Mouse (Mus musculus) frontal cortex, postnatal 14 days (tissue): ENCODE data around the gene Zfp523.

Experiments used
- DNase-seq, 2 experiments: peaks; one replicate each; pipeline ENCODE4 v3.0.0; 2022; ENCODE audit warnings: low spot score in 2 of 2

Zfp523 gene

GRCm38 (mm10) chr17:28242296-28242695, 65.4 kb downstream of the Zfp523 start:
- no peak for DNase-seq

DNA sequence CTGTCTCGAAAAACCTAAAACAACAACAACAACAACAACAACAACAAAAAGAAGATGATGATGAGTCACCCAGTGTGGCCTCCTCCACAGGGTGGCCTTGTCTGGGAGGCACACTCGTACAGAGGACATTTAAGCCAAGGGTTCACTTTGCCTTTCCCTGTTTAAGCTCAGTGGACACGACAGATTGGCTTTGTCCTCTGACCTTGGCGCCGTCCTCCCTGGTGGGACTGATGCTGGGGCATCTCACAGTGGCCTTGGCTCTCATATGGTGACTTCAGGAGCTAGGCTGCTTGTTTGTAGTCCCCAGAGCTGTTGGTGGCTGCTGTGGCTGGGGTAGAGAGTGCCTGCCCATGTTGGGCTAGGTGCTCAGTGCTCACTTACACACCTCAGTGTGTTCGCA, 67.3 kb downstream of the Zfp523 start:
- DNase-seq = no peak

DNA sequence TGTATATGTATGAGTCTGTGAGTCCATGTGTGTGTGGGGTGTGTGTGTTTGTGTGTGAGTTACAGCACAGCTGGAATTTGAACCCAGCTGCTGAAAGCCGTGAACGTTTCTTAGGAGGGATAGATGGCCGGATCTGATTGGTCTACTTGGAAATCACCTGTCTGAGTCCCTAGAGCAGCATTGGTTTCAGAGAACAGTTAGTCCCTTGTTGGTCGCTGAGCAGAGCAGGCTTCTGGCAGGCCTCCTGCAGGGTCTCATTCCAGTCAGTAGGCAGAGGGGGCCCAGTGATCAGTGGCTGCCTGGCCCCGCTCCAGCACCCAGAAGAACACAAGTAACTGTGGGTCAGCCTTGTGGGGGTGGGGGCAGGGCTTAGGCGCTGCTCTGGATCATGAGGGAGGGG, 67.8 kb downstream of the Zfp523 start:
- DNase-seq = peak; percentile 41 to 70

- DNase-seq = no peak
Measured at GRCm38 (mm10) chr17:28246640-28247039, 69.7 kb downstream of the Zfp523 start.

- no peak for DNase-seq
Measured at GRCm38 (mm10) chr17:28247613-28248012, 70.7 kb downstream of the Zfp523 start.

DNA sequence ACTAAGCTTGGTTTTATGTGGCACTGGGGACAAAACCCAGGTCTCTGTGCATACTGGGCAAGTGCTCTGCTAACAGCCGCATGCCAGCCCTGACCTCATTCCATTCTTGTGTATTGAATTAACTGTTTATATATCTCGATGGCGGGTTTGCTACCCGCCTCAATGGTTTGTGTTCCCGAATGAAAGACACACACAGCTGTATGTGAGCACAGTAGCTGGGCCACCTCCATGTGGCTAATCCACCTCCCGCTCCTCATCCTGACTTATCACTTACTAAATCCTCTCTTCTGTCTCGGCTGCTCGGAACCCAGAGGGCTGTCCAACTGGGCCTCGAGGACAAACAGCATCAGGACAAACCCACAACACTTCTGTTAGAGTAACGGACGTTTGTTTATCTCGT, 72.1 kb downstream of the Zfp523 start:
- DNase-seq = no peak

GRCm38 (mm10) chr17:28251579-28252280, 74.8 kb downstream of the Zfp523 start:
- no peak for DNase-seq

- DNase-seq = no peak
Measured at GRCm38 (mm10) chr17:28252281-28252648, 75.3 kb downstream of the Zfp523 start.

DNA sequence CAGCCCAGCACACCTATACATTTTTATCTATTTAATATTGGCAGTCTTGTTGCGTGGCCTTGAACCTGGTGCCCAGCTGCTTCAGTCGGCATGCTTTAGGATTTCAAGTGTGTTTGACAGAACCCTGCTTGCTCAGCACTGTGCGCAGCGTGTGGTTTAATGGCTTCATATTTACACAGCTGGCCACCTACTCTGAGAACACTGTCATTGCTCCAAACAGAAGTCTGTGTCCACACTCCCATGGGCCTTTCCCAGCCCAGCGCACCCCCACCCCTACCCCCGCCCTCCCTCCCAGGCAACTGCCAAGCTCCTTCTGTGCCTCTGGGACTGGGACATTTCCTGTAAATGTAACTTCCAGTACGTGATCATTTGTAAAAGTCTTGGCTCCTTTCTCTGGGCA, 76.3 kb downstream of the Zfp523 start:
- DNase-seq = no peak

DNA sequence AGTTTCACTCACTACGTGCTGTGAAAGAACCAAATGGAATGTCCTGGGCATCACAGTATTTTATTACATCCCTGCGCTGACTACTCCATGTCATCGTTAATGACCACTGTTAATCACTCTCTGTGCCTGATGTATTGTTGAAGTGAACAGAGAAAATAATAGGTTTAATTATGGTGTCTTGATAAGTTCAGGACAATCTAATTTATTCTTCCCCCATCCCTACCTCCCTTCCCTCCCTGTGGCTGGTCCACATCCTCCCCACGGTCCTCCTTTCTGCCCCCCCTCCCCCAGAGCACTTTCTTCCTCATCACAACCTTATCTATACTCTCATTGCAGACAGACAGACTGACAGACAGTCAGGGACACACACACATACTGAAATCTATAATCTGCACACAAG, 77.9 kb downstream of the Zfp523 start:
- no peak for DNase-seq
